Mouse (Mus musculus): Measurements from ENCODE around the gene Lhfpl5.
A peak's percentile ranks its signal among the peaks of the same experiment; 100 is the strongest.

The Lhfpl5 gene

DNA sequence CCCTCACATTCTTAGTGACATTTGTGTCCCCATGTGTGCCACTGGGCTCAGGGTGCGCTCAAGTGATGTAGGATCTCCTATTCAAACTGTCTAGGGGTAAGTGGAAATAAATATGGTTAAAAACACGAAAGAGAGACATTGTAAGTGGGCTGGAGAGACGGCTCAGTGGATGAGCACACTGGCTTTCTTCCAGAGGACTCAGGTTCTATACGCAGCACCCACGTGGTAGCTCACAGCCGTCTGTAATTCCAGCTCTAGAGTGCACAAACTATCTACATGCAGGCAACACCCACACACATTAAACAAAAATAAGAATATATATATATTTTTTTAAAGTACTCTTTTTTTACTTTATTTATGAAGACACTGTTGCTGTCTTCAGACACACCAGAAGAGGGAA lies 2.5 kb upstream of the Lhfpl5 start:
- no peak for DNase-seq

GRCm38 (mm10) chr17:28580396-28580795 lies 5.0 kb downstream of the Lhfpl5 start:
- DNase-seq, result peak; percentile 73 to 75

DNA sequence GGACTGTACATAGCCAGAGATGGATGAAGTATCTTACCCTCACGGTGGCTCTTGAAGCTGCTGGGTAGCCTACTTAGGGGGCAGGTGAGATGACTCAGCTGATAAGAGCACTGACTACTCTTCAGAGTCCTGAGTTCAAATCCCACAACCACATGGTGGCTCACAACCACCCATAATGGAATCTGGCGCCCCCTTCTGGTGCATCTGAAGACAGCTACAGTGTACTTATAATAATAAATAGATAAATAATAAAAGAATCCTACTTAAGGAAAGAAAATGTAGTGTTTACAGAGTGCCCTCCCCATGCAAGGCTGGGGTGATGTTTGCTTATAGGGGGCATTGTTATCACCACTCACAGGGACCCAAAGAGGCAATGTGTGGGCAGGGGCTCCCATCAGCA lies 5.6 kb downstream of the Lhfpl5 start:
- DNase-seq, result no peak

DNA sequence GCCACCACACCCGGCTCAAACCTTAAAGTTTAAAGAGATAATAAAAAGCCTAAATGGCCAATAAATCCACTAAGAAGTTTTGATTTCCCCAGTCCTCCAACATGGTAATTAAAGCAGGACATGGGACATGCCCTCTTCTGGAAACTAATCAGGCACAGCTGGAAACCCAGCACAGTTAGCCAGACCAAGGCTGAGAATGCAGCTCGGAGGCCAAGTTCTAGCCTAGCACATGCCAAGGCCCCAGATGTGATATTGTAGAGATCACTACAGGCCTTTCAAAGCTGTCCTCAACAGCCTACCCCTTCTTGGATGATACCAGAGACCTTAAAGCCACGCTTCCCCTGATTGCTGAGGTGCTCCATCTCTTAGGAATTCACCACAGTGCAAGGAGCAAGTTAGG lies 11.1 kb downstream of the Lhfpl5 start:
- DNase-seq, result peak in 1 of 2 experiments; percentile 50

- DNase-seq, result no peak
Measured at GRCm38 (mm10) chr17:28588591-28588990, 13.2 kb downstream of the Lhfpl5 start.

- no peak for DNase-seq
Measured at GRCm38 (mm10) chr17:28590596-28590995, 15.2 kb downstream of the Lhfpl5 start.

DNA sequence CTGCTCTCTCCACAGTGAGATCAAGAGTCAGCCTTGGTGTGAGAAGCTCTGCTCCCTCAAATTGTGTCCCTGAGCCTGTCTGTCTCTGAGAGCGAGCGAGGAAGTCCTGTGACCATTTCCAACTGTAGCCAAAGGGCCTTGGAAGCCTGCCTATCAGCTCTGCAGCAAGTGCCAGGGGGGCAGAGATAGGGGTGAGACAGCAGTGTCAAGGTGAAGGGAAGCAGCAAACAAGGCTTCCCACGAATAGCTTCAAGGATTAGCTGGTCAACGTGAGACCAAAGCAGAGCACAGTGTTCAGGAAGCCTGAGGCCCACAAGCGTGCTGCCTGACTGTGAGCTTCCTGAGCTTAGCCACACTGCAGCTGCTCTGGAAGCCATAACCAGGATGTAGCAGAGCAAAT lies 16.0 kb downstream of the Lhfpl5 start:
- no peak for DNase-seq

DNA sequence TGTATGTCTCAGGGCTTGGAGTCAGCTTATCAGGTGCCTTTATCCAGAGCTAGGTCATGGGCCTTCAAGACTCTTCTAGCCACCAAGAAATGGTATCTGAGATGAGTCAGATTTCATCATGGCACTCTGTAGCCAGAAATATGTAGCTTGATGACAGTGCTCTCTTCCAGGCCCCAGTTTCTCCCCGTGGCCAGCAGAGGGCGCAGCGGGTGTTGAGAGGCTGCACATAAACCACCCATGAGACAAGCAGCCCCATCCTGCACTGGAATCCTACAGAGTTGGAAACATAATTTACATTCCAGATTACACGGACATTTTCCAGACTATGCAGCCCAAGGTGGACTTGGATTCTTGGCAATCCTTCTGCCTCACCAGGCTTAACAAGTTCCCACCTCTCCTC lies 17.6 kb downstream of the Lhfpl5 start:
- DNase-seq, result peak; percentile 76 to 82

DNA sequence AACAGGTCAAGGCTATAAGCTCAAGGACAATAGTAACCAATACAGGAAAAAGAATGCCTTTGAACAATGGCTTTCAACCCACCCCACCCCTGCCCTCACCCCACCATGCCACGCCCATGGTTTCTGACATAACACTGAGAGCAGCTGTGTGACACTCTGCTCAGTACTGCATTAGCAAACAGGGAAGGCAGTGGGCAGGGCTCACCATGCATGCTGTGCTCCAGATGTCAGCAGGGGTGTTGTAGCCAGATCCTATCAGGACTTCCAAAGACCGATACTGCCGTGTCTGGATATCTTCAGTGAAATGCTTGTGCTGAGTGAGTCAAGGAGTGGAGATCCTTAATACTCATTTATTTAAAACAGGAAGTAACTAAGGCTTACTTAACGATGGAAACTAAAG lies 18.5 kb downstream of the Lhfpl5 start:
- DNase-seq, result no peak

DNA sequence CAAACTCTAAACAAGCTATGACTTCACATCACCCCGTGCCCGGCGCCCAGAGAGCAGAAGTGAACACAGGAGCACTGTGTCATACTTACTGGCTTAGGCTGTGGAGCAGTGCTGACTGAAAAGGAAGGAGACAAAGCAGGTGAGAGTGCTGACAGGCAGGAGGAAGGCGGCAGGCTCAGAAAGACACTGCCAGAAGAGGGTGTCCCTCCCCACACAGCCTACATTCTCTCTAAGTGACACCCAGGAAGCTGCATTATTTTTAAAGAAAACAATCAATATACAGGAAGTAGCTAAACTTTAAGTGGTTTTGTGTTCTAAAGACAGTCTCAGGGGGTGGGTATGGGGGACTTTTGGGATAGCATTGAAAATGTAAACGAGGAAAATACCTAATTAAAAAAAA lies 25.3 kb downstream of the Lhfpl5 start:
- DNase-seq, result no peak

GRCm38 (mm10) chr17:28601557-28602250 lies 26.3 kb downstream of the Lhfpl5 start:
- DNase-seq, result no peak

DNA sequence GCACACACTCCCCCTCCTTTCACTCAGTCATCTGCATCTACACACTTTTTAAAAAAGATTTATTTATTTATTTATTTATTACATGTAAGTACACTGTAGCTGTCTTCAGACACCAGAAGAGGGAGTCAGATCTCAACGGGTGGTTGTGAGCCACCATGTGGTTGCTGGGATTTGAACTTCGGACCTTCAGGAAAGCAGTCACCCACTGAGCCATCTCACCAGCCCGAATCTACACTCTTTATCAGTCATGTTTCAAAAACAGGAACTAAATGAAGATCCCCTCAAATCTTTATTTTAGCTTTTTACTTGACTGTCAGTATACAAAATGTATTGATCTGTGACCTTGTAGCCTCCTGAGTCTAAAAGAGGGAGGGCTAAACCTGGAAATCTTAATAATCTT lies 34.1 kb downstream of the Lhfpl5 start:
- DNase-seq, result no peak

GRCm38 (mm10) chr17:28612603-28613002 lies 37.2 kb downstream of the Lhfpl5 start:
- no peak for DNase-seq

GRCm38 (mm10) chr17:28613096-28613495 lies 37.7 kb downstream of the Lhfpl5 start:
- DNase-seq, result no peak

- DNase-seq, result no peak
Measured at GRCm38 (mm10) chr17:28615332-28615731, 39.9 kb downstream of the Lhfpl5 start.

GRCm38 (mm10) chr17:28617636-28618035 lies 42.2 kb downstream of the Lhfpl5 start:
- no peak for DNase-seq

DNA sequence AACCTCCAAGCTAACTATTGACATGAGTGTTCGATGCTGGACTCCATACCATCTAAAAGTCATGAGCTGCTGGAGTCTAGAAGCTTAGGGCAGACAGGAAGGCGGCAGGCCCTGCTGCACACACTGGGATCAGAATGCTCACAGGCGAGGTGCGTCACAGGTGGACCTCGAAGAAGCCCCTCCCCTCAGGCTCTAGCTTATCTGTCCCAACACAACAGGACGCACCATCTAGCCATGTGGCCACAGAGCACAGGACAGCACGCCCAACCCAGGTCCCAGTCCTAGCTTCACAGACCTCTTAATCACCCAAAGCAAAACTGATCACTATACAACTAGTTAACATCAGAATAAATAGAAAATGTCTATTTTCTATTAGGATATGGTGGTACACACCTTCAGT lies 42.7 kb downstream of the Lhfpl5 start:
- DNase-seq, result no peak

- no peak for DNase-seq
Measured at GRCm38 (mm10) chr17:28618775-28619174, 43.3 kb downstream of the Lhfpl5 start.

DNA sequence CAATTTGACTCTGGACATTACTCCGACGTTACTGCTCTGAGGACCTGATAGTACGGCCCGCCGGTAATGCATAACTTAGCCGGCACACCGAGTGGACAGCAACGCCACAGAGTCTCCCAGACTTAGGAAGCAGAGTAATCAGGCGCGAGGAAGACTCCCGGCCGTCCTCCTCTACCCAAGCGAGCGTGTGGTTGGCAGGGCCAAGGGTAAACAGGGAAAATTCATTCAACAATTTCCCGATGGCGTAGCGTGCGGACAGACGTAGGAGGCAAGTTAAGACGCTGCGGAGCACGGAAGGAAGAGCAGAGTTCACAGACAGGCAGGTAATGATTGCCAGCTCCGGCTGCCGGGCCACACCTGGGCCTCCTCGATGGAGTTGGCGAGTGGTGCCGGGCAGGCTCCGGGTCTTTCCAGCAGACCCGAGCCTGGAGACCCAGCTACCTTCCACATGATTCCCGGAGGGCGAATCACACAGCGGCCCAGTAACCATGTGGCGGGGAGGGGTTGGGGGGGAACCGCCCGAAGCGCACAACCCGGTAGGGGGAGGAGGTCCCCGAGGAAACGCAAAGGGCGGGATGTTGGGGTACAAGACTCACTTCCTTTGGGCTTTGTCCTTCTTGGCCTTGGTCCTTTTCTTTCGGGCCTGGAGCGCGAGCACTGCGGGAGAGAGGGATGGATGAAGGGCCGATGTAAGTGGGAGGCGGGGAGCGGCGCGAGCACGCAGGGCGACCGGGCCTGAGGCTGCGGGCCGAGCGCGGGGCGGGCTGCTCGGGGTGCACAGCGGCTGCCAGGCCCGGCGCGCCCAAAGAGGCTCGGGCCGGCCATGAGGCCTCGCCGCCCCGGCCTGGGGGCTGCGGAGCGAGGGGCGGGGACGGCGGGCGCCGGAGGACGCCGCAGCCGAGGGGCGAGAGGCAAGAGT lies 46.2 kb downstream of the Lhfpl5 start:
- peak; percentile 56 to 66 for DNase-seq

DNA sequence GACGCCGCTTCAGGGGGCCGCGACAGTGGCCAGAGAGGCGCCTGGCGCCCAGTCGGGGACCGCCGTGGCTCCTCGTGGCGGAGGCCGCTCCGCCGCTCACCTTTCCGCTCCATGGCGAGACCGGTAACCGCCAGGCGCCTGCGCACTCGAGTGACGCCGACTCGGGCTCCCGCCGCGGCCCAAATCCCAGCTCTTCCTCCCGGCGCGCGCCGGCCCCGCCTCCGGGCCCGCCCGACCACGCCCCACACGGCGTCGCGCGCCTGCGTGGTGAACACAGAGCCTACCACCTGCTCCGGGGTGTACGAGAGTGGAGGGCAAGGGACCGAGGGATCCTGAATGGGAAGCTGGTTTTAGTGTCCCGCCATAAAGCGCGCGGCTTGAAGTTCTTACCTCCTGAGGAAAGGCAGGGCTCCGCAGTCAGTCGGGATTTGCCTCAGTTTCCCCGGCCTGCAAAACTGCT lies 46.9 kb downstream of the Lhfpl5 start, which contains the start of gene Srpk1:
Srpk1 (minus strand) TSS at position 410 of the 460 bp plus-strand sequence.
- DNase-seq, result peak; percentile 93 to 94

- DNase-seq, result no peak
Measured at GRCm38 (mm10) chr17:28624841-28625240, 49.4 kb downstream of the Lhfpl5 start.

DNA sequence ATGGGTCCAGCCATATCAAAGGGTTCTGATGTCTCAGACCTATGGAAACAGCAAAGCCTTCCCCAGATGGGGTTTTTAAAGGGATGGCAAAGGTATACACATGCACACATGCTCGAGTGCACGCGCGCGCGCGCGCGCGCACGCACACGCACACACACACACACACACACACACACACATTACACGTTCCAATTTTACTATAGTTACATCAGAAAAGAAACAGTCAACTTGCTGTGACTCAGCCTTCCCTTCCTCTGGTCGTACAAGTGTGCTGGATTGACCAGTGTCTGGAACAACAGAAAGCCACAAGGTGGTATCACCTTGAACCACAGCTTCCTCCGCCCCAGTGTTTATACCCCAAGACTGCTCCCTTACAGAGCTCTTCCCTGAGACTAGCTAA lies 49.9 kb downstream of the Lhfpl5 start:
- DNase-seq, result no peak

- DNase-seq, result no peak
Measured at GRCm38 (mm10) chr17:28626937-28627336, 51.5 kb downstream of the Lhfpl5 start.
